Mouse (Mus musculus) thymus, adult 2 months (tissue): ENCODE measurements at regions not wholly inside any gene's neighbourhood (a gene's known extent, or its start where the extent isn't known, plus 50 kb on each side); places are given as distances from the start of the nearest gene placed in this dataset.

Source experiments
- CTCF ChIP-seq: fragments of 200-500 bp; IDR thresholded peaks from 2 replicates; pipeline ENCODE4 v1.5.1; 2012; ENCODE audit warnings: mild to moderate bottlenecking, control low read depth, low read length, moderate library complexity, borderline replicate concordance; ENCODE audit not compliant: control insufficient read depth, poor library complexity, insufficient read depth; ENCODE audit errors: extremely low read depth
- POLR2A ChIP-seq: fragments of 200-500 bp; IDR thresholded peaks from 2 replicates; pipeline ENCODE4 v1.6.1; 2012; ENCODE audit warnings: mild to moderate bottlenecking, low read length, control low read depth, moderate library complexity; ENCODE audit not compliant: control insufficient read depth, poor library complexity, insufficient read depth; ENCODE audit errors: extremely low read depth

- no peak for TF ChIP-seq CTCF
- TF ChIP-seq POLR2A, result no peak
Observed at GRCm38 (mm10) chr2:159443581-159443980, 649.0 kb downstream of the Dhx35 start.
